Mouse (Mus musculus): ENCODE results near the gene Rnase13.
A peak's percentile ranks its signal among the peaks of the same experiment; 100 is the strongest.
"Not testable (repeated sequence)": the region's sequence is repeated elsewhere in the genome, so short reads cannot be mapped to it uniquely, and the experiment has no call there.

The Rnase13 gene

GRCm38 (mm10) chr14:51922571-51922865 lies at the start of gene Rnase13:
TSS of gene Rnase13 (minus strand) at chr14:51922773.
- Histone ChIP-seq H3K27me3 (ENCODE audit: control insufficient read depth, insufficient read depth, low read length, poor library complexity, severe bottlenecking) (no peaks in the 10 kb centered on the region), H3K36me3 (ENCODE audit: control insufficient read depth, insufficient read depth, low read length, poor library complexity, severe bottlenecking) (no peaks in the 10 kb centered on the region)
- no peak for DNase-seq (ENCODE audit: low read depth, low spot score)

- Histone ChIP-seq H3K27me3 (ENCODE audit: control insufficient read depth, insufficient read depth, low read length, poor library complexity, severe bottlenecking) (no peaks in the 10 kb centered on the region), H3K36me3 (ENCODE audit: control insufficient read depth, insufficient read depth, low read length, poor library complexity, severe bottlenecking) (no peaks in the 10 kb centered on the region)
- no peak for DNase-seq (ENCODE audit: low read depth, low spot score)
Observed at GRCm38 (mm10) chr14:51967400-51967799, 44.8 kb upstream of the Rnase13 start.

DNA sequence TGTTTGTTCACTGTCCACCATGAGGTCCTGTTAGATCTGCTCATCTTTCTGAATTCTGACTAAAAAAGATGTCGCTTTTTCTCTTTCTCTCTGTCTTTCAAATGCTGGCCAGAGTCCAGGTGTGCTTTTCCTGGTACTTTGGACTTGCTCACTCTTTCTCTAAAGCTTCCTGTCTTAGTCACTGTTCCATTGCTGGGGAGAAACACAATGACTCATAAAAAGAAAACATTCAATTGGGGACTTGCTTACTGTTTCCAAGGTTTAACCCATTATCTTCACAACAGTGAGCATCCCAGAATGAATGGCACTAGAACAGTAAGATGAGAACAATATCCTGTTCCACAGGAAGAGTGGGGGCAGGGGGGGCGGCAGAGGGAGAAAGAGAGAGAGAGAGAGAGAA lies 37.7 kb upstream of the Rnase13 start:
- H3K27me3 ChIP-seq (ENCODE audit: control insufficient read depth, insufficient read depth, low read length, poor library complexity, severe bottlenecking): no peaks in the 10 kb centered on the region
- DNase-seq (ENCODE audit: low read depth, low spot score): no peak
- H3K36me3 ChIP-seq (ENCODE audit: control insufficient read depth, insufficient read depth, low read length, poor library complexity, severe bottlenecking): no peaks in the 10 kb centered on the region

GRCm38 (mm10) chr14:51943336-51943735 lies 20.8 kb upstream of the Rnase13 start:
- H3K36me3 ChIP-seq (ENCODE audit: control insufficient read depth, insufficient read depth, low read length, poor library complexity, severe bottlenecking): no peaks in the 10 kb centered on the region
- H3K27me3 ChIP-seq (ENCODE audit: control insufficient read depth, insufficient read depth, low read length, poor library complexity, severe bottlenecking): no peaks in the 10 kb centered on the region
- DNase-seq (ENCODE audit: low read depth, low spot score): no peak

- DNase-seq (ENCODE audit: low read depth, low spot score): no peak
- no peaks in the 10 kb centered on the region for H3K27me3 ChIP-seq (ENCODE audit: control insufficient read depth, insufficient read depth, low read length, poor library complexity, severe bottlenecking)
- no peaks in the 10 kb centered on the region for H3K36me3 ChIP-seq (ENCODE audit: control insufficient read depth, insufficient read depth, low read length, poor library complexity, severe bottlenecking)
Observed at GRCm38 (mm10) chr14:51942236-51942635, 19.7 kb upstream of the Rnase13 start.

DNA sequence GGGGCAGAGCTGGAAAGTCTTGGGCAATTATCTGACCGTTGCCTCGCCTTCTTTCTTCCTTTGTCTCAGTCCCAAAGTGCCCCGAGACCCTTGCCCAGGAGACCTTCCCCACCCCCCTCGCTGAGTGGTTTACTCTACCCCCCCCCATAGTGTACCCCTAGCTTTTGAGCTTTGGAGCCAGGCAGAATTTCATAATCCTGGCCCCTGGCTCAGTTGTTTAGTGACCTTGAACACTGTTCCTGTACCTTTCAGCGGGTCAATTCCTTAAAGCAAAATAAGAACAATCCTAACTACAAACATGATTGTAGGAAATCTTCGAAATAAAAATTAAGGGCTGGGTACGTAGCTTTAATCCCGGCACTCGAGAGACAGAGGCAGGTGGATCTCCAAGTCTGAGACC lies 19.0 kb upstream of the Rnase13 start:
- H3K36me3 ChIP-seq (ENCODE audit: control insufficient read depth, insufficient read depth, low read length, poor library complexity, severe bottlenecking): no peaks in the 10 kb centered on the region
- DNase-seq (ENCODE audit: low read depth, low spot score): no peak
- H3K27me3 ChIP-seq (ENCODE audit: control insufficient read depth, insufficient read depth, low read length, poor library complexity, severe bottlenecking): no peaks in the 10 kb centered on the region

- DNase-seq (ENCODE audit: low read depth, low spot score): no peak
- H3K36me3 ChIP-seq (ENCODE audit: control insufficient read depth, insufficient read depth, low read length, poor library complexity, severe bottlenecking): no peaks in the 10 kb centered on the region
- no peaks in the 10 kb centered on the region for H3K27me3 ChIP-seq (ENCODE audit: control insufficient read depth, insufficient read depth, low read length, poor library complexity, severe bottlenecking)
Observed at GRCm38 (mm10) chr14:51940944-51941560, 18.5 kb upstream of the Rnase13 start.

DNA sequence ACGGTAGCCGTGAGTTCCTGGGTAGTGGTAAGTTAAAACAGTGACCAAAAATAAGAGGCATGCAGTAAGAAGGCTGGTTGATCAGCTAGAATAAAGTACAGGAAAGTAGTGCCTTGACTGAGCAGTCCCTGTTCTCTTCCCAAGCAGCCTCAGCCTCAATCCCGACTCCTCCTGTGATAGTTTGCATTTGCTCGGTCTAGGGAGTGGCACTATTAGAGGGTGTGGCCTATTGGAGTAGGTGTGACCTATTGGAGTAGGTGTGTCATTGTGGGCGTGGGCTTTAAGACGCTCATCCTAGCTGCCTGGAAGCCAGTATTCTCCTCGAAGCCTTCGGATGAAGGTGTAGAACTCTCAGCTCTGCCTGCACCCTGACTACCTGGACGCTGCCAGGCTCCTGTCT lies 16.4 kb upstream of the Rnase13 start:
- DNase-seq (ENCODE audit: low read depth, low spot score): no peak
- Histone ChIP-seq H3K36me3 (ENCODE audit: control insufficient read depth, insufficient read depth, low read length, poor library complexity, severe bottlenecking) (no peaks in the 10 kb centered on the region), H3K27me3 (ENCODE audit: control insufficient read depth, insufficient read depth, low read length, poor library complexity, severe bottlenecking) (no peaks in the 10 kb centered on the region)

DNA sequence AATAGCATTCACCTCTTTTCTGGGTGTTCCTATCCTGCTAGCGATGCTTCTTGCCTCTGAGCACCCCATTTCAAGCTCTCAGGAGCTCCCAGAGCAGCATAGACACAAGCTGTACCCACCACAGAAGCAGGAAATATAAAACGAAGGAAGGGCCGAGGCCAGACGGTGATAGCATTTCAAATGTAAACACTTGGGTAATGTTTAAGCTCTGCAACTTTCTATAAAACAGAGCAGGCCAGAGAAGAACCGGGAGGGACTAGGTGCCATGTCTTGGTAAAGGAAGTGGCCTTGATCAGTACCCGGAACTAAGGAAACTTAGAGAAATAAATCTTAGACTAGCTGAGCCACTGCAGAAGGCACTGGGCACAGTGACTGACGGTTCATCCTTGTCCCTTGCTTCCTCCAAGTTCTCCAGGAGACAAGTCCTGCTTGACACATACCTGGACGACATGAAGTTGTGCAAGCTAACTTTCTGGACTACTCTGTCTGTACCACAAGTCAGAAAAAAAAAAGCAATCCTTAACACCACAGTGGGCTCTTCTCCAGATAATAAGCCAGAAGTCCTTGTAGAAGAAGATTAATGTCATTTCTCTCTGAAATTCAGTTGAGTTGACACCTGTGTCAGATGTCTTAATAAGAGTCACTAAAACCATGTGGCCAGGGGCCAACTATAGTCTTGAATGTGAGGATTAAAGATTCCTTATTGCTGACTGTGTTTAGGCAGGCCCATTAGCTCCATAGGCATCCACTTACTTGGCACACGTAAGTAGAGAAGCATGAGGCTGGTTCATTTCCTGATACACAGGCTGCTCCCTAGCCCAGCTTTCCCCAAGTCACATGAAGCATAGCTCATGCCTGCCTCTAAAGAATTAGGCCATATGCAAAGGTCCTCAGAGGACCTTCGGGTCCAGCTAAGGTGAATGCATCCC lies 9.8 kb upstream of the Rnase13 start:
- H3K36me3 ChIP-seq (ENCODE audit: control insufficient read depth, insufficient read depth, low read length, poor library complexity, severe bottlenecking): no peaks in the 10 kb centered on the region
- no peak for DNase-seq (ENCODE audit: low read depth, low spot score)
- no peaks in the 10 kb centered on the region for H3K27me3 ChIP-seq (ENCODE audit: control insufficient read depth, insufficient read depth, low read length, poor library complexity, severe bottlenecking)

- H3K27me3 ChIP-seq (ENCODE audit: control insufficient read depth, insufficient read depth, low read length, poor library complexity, severe bottlenecking): no peaks in the 10 kb centered on the region
- peak; percentile 22 for DNase-seq (ENCODE audit: low read depth, low spot score)
- H3K36me3 ChIP-seq (ENCODE audit: control insufficient read depth, insufficient read depth, low read length, poor library complexity, severe bottlenecking): no peaks in the 10 kb centered on the region
Observed at GRCm38 (mm10) chr14:51930824-51931223, 8.3 kb upstream of the Rnase13 start.

DNA sequence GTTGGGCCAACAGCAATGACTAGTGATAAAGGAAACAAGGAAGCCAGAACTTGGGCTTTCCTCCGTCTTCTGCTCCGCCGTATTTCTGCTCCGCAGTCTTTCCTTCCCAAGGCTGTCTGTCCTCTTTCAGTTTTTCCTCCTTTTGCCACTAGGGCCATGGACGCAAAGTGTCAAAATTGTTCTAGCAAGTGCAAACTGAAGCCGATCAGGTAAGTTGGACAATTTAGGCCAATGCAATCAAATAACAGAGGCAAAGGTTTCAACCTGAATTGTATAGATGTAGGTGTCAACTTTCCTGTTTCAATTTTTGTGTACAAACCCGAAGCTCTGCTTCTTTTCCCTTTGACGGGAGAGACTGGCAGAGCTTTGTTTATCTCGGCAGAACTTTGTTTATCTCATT lies 7.4 kb upstream of the Rnase13 start:
- no peaks in the 10 kb centered on the region for H3K27me3 ChIP-seq (ENCODE audit: control insufficient read depth, insufficient read depth, low read length, poor library complexity, severe bottlenecking)
- no peak for DNase-seq (ENCODE audit: low read depth, low spot score)
- no peaks in the 10 kb centered on the region for H3K36me3 ChIP-seq (ENCODE audit: control insufficient read depth, insufficient read depth, low read length, poor library complexity, severe bottlenecking)

GRCm38 (mm10) chr14:51929309-51929943 lies 6.9 kb upstream of the Rnase13 start:
- no peak for DNase-seq (ENCODE audit: low read depth, low spot score)
- Histone ChIP-seq H3K36me3 (ENCODE audit: control insufficient read depth, insufficient read depth, low read length, poor library complexity, severe bottlenecking) (no peaks in the 10 kb centered on the region), H3K27me3 (ENCODE audit: control insufficient read depth, insufficient read depth, low read length, poor library complexity, severe bottlenecking) (no peaks in the 10 kb centered on the region)

DNA sequence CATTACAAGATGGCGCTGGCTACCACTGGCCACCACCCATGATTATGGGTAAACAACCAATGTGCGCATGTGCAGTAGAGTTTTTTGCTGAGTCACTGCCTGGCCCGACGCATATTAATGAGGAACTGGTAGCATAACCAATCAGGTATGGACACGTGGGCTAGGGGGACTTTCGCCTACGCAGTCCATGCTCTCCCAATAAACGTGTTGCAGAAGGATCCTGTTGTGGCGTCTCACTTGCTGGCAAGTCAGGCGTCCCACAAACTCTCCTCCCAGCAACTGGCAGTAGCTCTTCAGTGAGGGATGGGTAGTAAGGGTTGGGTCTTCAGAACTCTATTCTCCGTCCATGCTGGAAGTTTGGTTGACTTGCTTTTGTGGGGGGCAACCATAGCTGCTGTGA lies 4.4 kb upstream of the Rnase13 start:
- not testable (repeated sequence) for DNase-seq (ENCODE audit: low read depth, low spot score); H3K27me3 ChIP-seq (ENCODE audit: control insufficient read depth, insufficient read depth, low read length, poor library complexity, severe bottlenecking); H3K36me3 ChIP-seq (ENCODE audit: control insufficient read depth, insufficient read depth, low read length, poor library complexity, severe bottlenecking)

GRCm38 (mm10) chr14:51923492-51923891 lies 919 bp upstream of the Rnase13 start:
- no peaks in the 10 kb centered on the region for H3K27me3 ChIP-seq (ENCODE audit: control insufficient read depth, insufficient read depth, low read length, poor library complexity, severe bottlenecking)
- DNase-seq (ENCODE audit: low read depth, low spot score): no peak

GRCm38 (mm10) chr14:51922910-51923309 lies 337 bp upstream of the Rnase13 start:
- Histone ChIP-seq H3K27me3 (ENCODE audit: control insufficient read depth, insufficient read depth, low read length, poor library complexity, severe bottlenecking) (no peaks in the 10 kb centered on the region), H3K36me3 (ENCODE audit: control insufficient read depth, insufficient read depth, low read length, poor library complexity, severe bottlenecking) (no peaks in the 10 kb centered on the region)
- DNase-seq (ENCODE audit: low read depth, low spot score): no peak

More at GRCm38 (mm10) chr14:51923492-51923891, 919 bp upstream of the Rnase13 start:
- H3K36me3 ChIP-seq (ENCODE audit: control insufficient read depth, insufficient read depth, low read length, poor library complexity, severe bottlenecking): no peaks in the 10 kb centered on the region

All from splenic B cell, adult 2 months (primary cell).